Mouse (Mus musculus): ENCODE data around the gene Ndufb4. TPM values are rescaled to one million over a fixed set of nuclear protein-coding genes. Genes with fewer than 3 reads are reported as not detected.
A peak's percentile ranks its signal among the peaks of the same experiment; 100 is the strongest.

Gene Ndufb4
- total RNA-seq, 2 experiments from 2014 or later: 80.4 to 84.0 TPM

DNA sequence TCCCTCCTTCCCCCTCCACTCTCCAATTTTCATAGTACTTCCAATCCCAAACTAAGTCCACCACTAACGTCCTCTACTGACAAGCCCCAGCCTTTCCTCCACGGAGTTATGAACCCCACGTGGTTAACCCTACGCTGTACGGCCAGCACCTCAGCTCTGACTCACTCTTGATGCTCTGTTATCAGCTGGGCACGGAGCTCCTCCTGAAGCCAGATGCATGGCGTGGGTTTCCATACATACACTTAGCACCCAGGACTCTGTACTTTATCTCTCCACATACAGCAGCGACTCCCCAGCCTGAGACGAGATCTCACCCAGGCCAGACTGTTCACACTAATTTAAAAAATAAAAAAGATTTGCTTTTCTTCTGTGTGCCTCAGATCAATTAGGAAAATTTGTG lies 19.7 kb downstream of the Ndufb4 start:
- no peak for DNase-seq

- DNase-seq: no peak
Measured at GRCm38 (mm10) chr16:37629011-37629410, 25.2 kb downstream of the Ndufb4 start.

GRCm38 (mm10) chr16:37628336-37628735 lies 25.9 kb downstream of the Ndufb4 start:
- no peak for DNase-seq

- DNase-seq: no peak
Measured at GRCm38 (mm10) chr16:37626388-37626949, 27.8 kb downstream of the Ndufb4 start.

DNA sequence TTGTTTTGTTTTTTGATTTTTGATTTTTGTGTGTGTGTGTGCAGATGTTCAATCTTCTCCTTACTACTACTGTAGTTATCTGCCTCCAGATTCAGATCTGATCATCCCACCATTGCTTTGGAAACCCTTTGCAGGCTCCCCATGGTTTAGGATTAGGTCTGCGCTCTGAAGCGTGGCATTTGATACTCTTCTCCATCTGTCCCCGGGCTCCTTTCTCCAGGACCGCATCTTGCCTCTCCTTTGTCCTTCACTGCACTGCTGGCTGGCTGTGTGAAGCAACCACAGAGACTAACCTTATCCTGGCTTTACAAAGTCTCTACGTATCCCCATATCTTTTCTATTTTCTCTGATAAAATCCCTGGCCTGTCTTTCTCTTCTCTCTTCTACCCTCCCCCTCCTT lies 31.3 kb downstream of the Ndufb4 start:
- DNase-seq: no peak

DNA sequence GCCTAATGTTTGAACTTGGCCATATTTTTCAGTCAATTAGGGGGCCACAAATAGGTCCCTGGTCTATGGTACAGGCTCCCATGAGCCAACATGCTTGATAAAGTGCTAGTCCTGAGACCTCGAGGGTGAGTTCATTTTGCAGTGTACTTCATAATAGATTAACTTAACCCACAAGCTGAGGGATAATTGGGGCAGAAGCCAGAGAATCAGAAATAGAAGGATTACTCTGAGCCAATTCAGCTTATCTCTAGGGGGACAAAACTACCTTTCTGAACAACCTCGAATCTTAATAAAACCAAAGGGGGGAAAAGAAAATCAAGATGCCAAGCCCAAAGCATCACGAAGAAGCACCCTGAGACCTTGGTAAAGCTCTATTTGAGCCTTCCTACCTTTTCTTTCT lies 31.9 kb downstream of the Ndufb4 start:
- no peak for DNase-seq

DNA sequence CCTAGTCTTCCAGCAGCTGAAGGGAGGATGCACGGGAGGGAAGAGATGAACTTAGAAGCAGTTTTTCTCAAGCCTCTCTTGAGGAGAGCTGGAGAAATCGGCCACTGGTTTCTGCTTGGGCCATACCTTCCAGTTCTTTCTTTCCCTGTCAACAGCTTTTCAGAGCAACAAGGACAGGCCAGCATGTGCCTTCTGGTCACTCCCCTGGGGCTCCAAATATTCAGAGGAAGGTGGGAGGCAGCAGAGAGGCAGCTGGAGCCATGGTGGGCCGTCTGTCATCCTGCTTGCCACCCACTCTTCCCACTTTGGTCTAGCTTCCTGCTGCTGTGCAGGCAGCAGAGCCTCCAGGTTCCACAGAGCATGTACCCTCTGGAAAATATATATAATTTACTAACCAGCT lies 36.6 kb downstream of the Ndufb4 start:
- DNase-seq: peak; percentile 62 to 70

DNA sequence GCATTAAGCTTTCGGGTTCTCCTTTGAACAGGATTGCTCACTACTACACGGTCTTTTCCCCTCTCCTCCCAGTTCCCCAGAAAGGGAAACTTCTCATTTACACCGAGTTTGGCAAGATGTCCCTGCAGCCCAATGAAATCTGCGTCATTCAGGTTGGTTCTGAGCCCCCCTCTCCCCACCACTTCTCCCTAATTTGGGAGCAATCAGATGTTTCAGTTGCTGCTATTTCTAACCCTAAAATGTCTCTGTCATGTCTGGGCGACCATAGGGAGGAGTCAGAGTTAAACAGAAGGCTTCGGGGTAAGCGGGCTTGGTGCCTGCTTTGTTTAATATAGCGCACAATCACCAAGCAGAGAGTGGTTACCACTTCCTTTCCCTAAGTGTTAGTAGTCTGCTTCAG lies 38.1 kb downstream of the Ndufb4 start:
- no peak for DNase-seq

DNA sequence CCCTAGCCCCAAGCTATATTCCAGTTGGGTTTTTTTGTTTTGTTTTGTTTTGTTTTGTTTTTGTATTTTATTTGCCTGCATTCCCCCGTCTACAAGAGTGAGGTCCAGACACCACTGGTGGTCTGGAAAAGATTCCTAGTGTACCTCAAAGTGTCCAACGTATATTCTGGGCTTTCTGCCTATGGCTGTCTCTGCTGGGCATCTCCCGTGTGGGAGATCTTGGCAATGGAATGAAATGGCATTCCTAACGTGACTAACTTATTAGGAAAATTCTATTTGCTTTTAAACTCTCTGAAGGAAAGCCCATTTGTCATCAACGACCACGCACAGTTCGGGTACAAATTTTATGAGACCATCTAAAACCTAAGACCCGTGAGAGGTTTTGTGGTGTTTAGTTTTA lies 38.8 kb downstream of the Ndufb4 start:
- no peak for DNase-seq

- no peak for DNase-seq
Measured at GRCm38 (mm10) chr16:37614540-37614939, 39.7 kb downstream of the Ndufb4 start.

GRCm38 (mm10) chr16:37612013-37612412 lies 42.2 kb downstream of the Ndufb4 start:
- DNase-seq: no peak

- DNase-seq: no peak
Measured at GRCm38 (mm10) chr16:37611072-37611471, 43.2 kb downstream of the Ndufb4 start.

DNA sequence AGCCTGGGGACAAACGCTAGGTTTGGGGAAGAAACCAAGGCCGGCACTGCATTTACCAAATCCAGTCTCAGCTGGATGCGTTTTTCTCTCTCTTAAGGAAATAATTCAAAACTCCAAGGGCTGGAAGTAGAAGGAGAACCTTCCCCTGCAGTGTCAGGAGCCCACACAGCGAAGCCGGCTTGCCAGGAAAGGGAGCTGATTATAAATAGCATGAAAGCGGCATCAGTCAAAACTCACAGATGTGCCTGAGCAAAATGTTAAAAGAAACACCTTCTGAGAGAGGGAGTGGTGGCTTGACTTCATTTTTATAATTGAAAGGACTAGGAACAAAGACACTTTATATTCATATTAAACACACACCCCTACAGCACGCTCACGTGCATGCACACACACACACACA lies 43.9 kb downstream of the Ndufb4 start:
- no peak for DNase-seq

- DNase-seq: no peak
Measured at GRCm38 (mm10) chr16:37604243-37604642, 50.0 kb downstream of the Ndufb4 start.

DNA sequence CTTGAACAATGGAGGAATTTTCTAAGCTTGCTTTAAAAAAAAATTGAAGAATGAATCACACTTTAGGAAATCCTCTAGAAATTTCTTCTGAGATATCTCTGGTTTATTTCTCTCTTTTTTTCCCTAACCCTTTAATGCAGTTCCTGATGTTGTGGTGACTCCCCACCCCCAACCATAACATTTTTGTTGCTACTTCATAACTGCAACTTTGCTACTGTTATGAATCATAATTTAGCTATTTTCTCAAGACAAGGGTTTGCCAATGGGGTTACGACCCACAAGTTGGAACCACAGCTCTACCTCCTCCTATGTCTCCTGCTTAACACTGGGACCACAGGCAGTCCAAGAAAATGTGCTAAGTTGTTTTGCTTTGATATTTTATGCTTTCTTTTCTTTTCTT lies 50.8 kb downstream of the Ndufb4 start:
- DNase-seq: no peak

- no peak for DNase-seq
Measured at GRCm38 (mm10) chr16:37599326-37599725, 54.9 kb downstream of the Ndufb4 start.

DNA sequence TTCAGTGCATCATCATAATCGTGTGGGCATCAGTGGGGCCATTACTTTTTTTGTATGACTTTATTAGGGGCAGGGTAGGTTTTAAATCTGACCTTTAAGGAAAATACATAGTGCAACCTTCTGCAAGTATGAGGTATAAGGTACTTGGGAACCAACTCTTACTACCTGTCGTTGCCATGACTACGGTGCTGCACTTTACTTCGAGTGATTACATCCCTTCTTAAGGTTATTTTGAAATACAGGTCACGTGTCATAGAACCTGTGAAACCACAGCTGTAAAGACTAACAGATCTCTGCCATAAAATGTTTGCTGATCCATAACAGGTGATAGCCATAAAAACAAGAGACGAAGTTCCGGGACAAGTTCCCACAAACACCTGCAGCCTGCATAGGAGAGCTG lies 55.8 kb downstream of the Ndufb4 start:
- DNase-seq: no peak

GRCm38 (mm10) chr16:37597412-37597811 lies 56.8 kb downstream of the Ndufb4 start:
- no peak for DNase-seq

Other genes with a start within 250 kb of the Ndufb4 start
- 10 to 100 TPM; 17.4 to 17.5 TPM for gene Gtf2e1, start 114.7 kb downstream of the Ndufb4 start, total RNA-seq (2021)
- 1 to 10 TPM; 8.2 to 8.7 TPM for gene Rabl3, start 114.6 kb downstream of the Ndufb4 start, total RNA-seq (2021)
- not detected for gene Hgd, start 74.3 kb downstream of the Ndufb4 start, total RNA-seq (2021)
- 10 to 100 TPM; 32.5 to 34.3 TPM for gene Fstl1, start 122.4 kb upstream of the Ndufb4 start, total RNA-seq (2021)
- under 1 TPM in 1 of 2 experiments, not detected in 1; 0.35 TPM for gene Gm36028, start 206.7 kb upstream of the Ndufb4 start, total RNA-seq (2021)
- gene Lrrc58, start 213.9 kb upstream of the Ndufb4 start, total RNA-seq (2021): 100 to 1,000 TPM; 101 to 108 TPM